Mouse (Mus musculus) limb, embryonic 11.5 days (tissue): ENCODE results near the gene Spaca4. TPM values are rescaled to one million over a fixed set of nuclear protein-coding genes. Genes with fewer than 3 reads are reported as not detected.

Experiments
- ATAC-seq: fragments of 200-750 bp; cut with Nextera tagmentation; 2 replicates; pipeline ENCODE4 v1.8.0; 2017; ENCODE audit warnings: low read depth; ENCODE audit not compliant: insufficient number of reproducible peaks, low FRiP score, low TSS enrichment
- DNase-seq: peaks from one replicate; pipeline ENCODE4 v3.0.0-alpha.2; 2015; ENCODE audit warnings: low spot score
- H3K27ac ChIP-seq: fragments of 300-500 bp; sonication (generic); replicated peaks from 2 replicates; pipeline ENCODE4 v1.5.1; 2014; ENCODE audit warnings: low read depth, mild to moderate bottlenecking, low read length
- H3K27me3 ChIP-seq: fragments of 300-500 bp; sonication (generic); 2 replicates; pipeline ENCODE4 v1.6.1; 2014; ENCODE audit warnings: mild to moderate bottlenecking, low read length, mixed read lengths; ENCODE audit not compliant: control insufficient read depth, insufficient read depth
- H3K36me3 ChIP-seq: fragments of 300-500 bp; sonication (generic); 2 replicates; pipeline ENCODE4 v1.6.1; 2014; ENCODE audit warnings: mild to moderate bottlenecking, low read length, moderate library complexity, mixed read lengths; ENCODE audit not compliant: control insufficient read depth, insufficient read depth
- H3K4me1 ChIP-seq: fragments of 300-500 bp; sonication (generic); 2 replicates; pipeline ENCODE4 v1.6.1; 2014; ENCODE audit warnings: low read length, mixed read lengths; ENCODE audit not compliant: control insufficient read depth, insufficient read depth
- H3K4me2 ChIP-seq: fragments of 300-500 bp; sonication (generic); 2 replicates; pipeline ENCODE4 v1.6.1; 2014; ENCODE audit warnings: low read depth, mild to moderate bottlenecking, moderate library complexity; ENCODE audit not compliant: severe bottlenecking
- H3K4me3 ChIP-seq: fragments of 300-500 bp; sonication (generic); 2 replicates; pipeline ENCODE4 v1.5.1; 2014; ENCODE audit warnings: low read depth, low read length
- H3K9ac ChIP-seq: fragments of 300-500 bp; sonication (generic); 2 replicates; pipeline ENCODE4 v1.6.1; 2014; ENCODE audit warnings: mild to moderate bottlenecking, low read length
- H3K9me3 ChIP-seq: fragments of 300-500 bp; sonication (generic); 2 replicates; pipeline ENCODE4 v1.6.1; 2016; ENCODE audit warnings: low read length; ENCODE audit not compliant: control insufficient read depth
- WGBS: fragments of 180-500 bp; shearing (Covaris S2); extraction: QIAGEN DNeasy Blood & Tissue Kit; methylation state at CpG from one replicate; pipeline ENCODE4 v1.1.7; 2014; 5-methylcytosine and 5-hydroxymethylcytosine counted together
- polyA plus RNA-seq: library from polyadenylated mRNA; unstranded; fragments of >200 nt; fragmentation: Nextera tagmentation; extraction: Ambion mirVana; gene quantifications from 2 replicates; pipeline ENCODE4 v1.2.1, GENCODE M21; 2014

Gene Spaca4
- polyA plus RNA-seq, 1 experiment from 2014 or later, result not detected

DNA sequence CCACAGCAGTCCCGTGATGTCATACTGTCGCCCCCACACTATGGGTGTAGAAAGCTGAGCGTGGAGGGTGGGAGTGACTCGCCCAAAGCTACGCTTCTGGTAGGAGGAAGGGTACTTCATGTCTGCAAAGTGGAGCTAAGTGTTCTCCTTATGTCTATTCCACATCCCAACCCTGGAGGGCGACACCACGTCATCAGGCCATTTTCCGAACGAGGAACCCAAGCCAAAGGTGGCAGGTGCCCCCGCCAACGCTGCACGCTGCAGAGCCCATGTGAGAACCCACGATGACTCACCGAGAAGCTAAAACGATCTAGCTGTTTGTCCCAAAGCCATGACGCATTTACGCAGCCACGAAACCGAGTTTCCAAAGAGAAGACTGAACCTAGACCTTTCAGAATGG, 16.7 kb upstream of the Spaca4 start:
- H3K27ac ChIP-seq, result no peak overlapping the region
- H3K36me3 ChIP-seq, result no peaks in the 10 kb centered on the region
- no peaks in the 10 kb centered on the region for H3K4me1 ChIP-seq
- no peaks in the 10 kb centered on the region for H3K27me3 ChIP-seq
- 35% methylated on average over 19 of the region's 19 CpGs for WGBS
- H3K4me2 ChIP-seq, result peak overlapping the region; percentile 24; the same call in 1 of the 2 replicates
- no peak for DNase-seq
- H3K9ac ChIP-seq, result no peak overlapping the region
- H3K4me3 ChIP-seq, result peak overlapping the region; percentile 14; the same call in 1 of the 2 replicates
- no peak for ATAC-seq
- H3K9me3 ChIP-seq, result no peaks in the 10 kb centered on the region; the same call in 1 of the 2 replicates

DNA sequence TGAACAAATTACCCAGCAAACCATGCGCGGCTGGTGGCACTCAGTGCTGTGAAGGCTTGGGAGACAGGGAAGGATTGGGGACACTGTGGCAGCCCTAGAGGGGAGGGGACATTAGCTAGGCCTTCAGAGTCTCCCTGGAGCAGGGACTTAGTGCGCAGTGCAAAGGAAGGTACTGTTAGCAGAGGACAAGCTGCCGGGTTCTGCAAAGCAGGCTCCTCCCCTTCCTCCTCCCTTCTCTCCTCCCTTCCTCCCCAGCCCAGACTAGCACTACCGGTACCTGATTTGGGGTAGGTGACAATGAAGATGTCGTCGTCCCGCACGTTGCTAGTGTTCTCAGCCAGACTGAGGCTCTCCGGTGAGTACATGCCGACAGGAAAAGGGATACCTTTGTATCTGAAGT, 16.2 kb upstream of the Spaca4 start:
- Histone ChIP-seq H3K9ac (no peak overlapping the region), H3K4me2 (peak overlapping the region; percentile 24; the same call in 1 of the 2 replicates), H3K4me1 (no peaks in the 10 kb centered on the region), H3K27me3 (no peaks in the 10 kb centered on the region), H3K27ac (no peak overlapping the region), H3K9me3 (no peaks in the 10 kb centered on the region; the same call in 1 of the 2 replicates), H3K36me3 (no peaks in the 10 kb centered on the region), H3K4me3 (peak overlapping the region; percentile 14; the same call in 1 of the 2 replicates)
- no peak for DNase-seq
- 27% methylated on average over 11 of the region's 11 CpGs for WGBS
- no peak for ATAC-seq

DNA sequence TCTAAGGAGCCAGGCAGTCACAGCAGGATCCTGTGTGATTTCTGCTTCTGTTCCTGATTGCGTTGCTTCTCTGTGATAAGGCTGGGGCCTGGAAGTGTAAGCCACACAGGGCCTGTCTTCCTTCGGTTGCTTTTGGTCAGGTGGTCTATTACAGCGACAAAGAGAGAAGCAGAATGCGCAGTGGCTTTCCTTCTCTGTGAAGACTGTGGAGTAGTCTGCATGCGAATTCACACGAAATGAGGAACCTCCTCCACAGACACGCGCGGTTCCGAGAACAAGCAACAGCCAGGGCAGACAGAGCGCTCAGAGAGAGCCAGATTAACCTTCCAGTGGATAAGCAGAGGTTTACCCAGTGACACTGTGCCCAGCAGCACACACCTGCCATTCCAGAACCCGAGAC, 15.7 kb upstream of the Spaca4 start:
- WGBS, result 86% methylated on average over 12 of the region's 12 CpGs
- ATAC-seq, result no peak
- H3K36me3 ChIP-seq, result no peaks in the 10 kb centered on the region
- no peaks in the 10 kb centered on the region for H3K9me3 ChIP-seq
- no peak overlapping the region for H3K4me3 ChIP-seq
- no peak overlapping the region for H3K9ac ChIP-seq
- H3K4me2 ChIP-seq, result no peak overlapping the region
- no peak overlapping the region for H3K27ac ChIP-seq
- no peaks in the 10 kb centered on the region for H3K27me3 ChIP-seq
- no peaks in the 10 kb centered on the region for H3K4me1 ChIP-seq
- no peak for DNase-seq

DNA sequence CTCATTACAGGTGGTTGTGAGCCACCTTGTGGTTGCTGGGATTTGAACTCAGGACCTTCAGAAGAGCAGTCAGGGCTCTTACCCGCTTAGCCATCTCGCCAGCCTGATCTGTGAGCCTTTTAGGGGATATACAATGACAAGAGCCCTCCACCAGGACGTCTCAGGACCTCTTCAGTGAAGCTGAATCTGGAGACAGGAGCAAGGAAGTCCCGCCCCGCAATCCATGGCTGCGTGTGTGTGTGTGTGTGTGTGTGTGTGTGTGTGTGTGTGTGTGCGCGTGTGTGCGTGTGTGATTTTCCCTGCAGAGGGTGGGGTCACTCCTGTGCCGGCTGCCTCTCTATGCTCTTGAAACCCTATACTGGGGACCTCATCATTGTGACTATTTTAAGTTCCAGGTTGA, 14.2 kb upstream of the Spaca4 start:
- Histone ChIP-seq H3K9ac (no peak overlapping the region), H3K27ac (no peak overlapping the region), H3K36me3 (no peaks in the 10 kb centered on the region), H3K4me1 (no peaks in the 10 kb centered on the region), H3K4me3 (no peak overlapping the region), H3K27me3 (no peaks in the 10 kb centered on the region), H3K4me2 (no peak overlapping the region), H3K9me3 (no peaks in the 10 kb centered on the region)
- DNase-seq, result no peak
- 75% methylated on average over 10 of the region's 10 CpGs for WGBS
- ATAC-seq, result no peak

GRCm38 (mm10) chr7:45739162-45739763, 13.7 kb upstream of the Spaca4 start:
- Histone ChIP-seq H3K4me3 (no peak overlapping the region), H3K4me2 (no peak overlapping the region), H3K27me3 (no peaks in the 10 kb centered on the region), H3K4me1 (no peaks in the 10 kb centered on the region), H3K27ac (no peak overlapping the region), H3K9ac (no peak overlapping the region), H3K9me3 (no peaks in the 10 kb centered on the region), H3K36me3 (no peaks in the 10 kb centered on the region)
- 6% methylated on average over 9 of the region's 9 CpGs for WGBS
- ATAC-seq, result peak; percentile 61
- DNase-seq, result peak; percentile 91

- Histone ChIP-seq H3K36me3 (0 out of 2 replicates have a peak, but pooled peaks cover 2% of the 10 kb centered on the region), H3K27me3 (0 out of 2 replicates have a peak, but pooled peaks cover 2% of the 10 kb centered on the region), H3K4me3 (no peak overlapping the region), H3K4me2 (no peak overlapping the region), H3K9ac (no peak overlapping the region), H3K9me3 (no peaks in the 10 kb centered on the region), H3K27ac (no peak overlapping the region), H3K4me1 (peaks cover 8% of the 10 kb centered on the region; the same call in 1 of the 2 replicates)
- DNase-seq, result no peak
- WGBS, result 71% methylated on average over 5 of the region's 5 CpGs
- no peak for ATAC-seq
Observed at GRCm38 (mm10) chr7:45733477-45733876, 7.9 kb upstream of the Spaca4 start.

GRCm38 (mm10) chr7:45730727-45731431, 5.3 kb upstream of the Spaca4 start:
- Histone ChIP-seq H3K9ac (peak overlapping the region; percentile 22; the same call in 1 of the 2 replicates), H3K4me3 (no peak overlapping the region), H3K4me2 (no peak overlapping the region; the same call in 1 of the 2 replicates), H3K27me3 (0 out of 2 replicates have a peak, but pooled peaks cover 2% of the 10 kb centered on the region), H3K9me3 (no peaks in the 10 kb centered on the region), H3K36me3 (0 out of 2 replicates have a peak, but pooled peaks cover 4% of the 10 kb centered on the region), H3K4me1 (peaks cover 8% of the 10 kb centered on the region; the same call in 1 of the 2 replicates), H3K27ac (0 out of 2 replicates have a peak overlapping the region, but pooled peaks have one; percentile 56)
- peak; percentile 82 for DNase-seq
- 15% methylated on average over 16 of the region's 16 CpGs for WGBS
- no peak for ATAC-seq

- WGBS, result 81% methylated on average over 3 of the region's 3 CpGs
Observed at GRCm38 (mm10) chr7:45727625-45728024, 2.0 kb upstream of the Spaca4 start.

More at GRCm38 (mm10) chr7:45727625-45728024, 2.0 kb upstream of the Spaca4 start:
- Histone ChIP-seq H3K27me3 (0 out of 2 replicates have a peak, but pooled peaks cover 2% of the 10 kb centered on the region), H3K9ac (no peak overlapping the region), H3K36me3 (peaks cover 29% of the 10 kb centered on the region; the same call in 1 of the 2 replicates), H3K4me3 (no peak overlapping the region), H3K27ac (no peak overlapping the region), H3K4me2 (no peak overlapping the region), H3K9me3 (no peaks in the 10 kb centered on the region), H3K4me1 (peaks cover 8% of the 10 kb centered on the region; the same call in 1 of the 2 replicates)
- ATAC-seq (no peak), DNase-seq (no peak)
